Mouse (Mus musculus) heart, postnatal 0 days (tissue): ENCODE data around the gene Arhgap27. TPM values are rescaled to one million over a fixed set of nuclear protein-coding genes. Genes with fewer than 3 reads are reported as not detected.
A peak's percentile ranks its signal among the peaks of the same experiment; 100 is the strongest.

Experiments used
- ATAC-seq: fragments of 200-750 bp; cut with Nextera tagmentation; 2 replicates; pipeline ENCODE4 v1.8.0; 2017; ENCODE audit warnings: low read depth, moderate number of reproducible peaks, moderate library complexity; ENCODE audit not compliant: insufficient read depth
- DNase-seq: peaks from one replicate; pipeline ENCODE4 v3.0.0-alpha.2; 2016; ENCODE audit warnings: low spot score
- H3K27ac ChIP-seq: fragments of 300-500 bp; sonication (generic); 2 replicates; pipeline ENCODE4 v1.5.1; 2014; ENCODE audit warnings: low read depth, mild to moderate bottlenecking
- H3K27me3 ChIP-seq: fragments of 300-500 bp; sonication (generic); 2 replicates; pipeline ENCODE4 v1.6.1; 2014; ENCODE audit warnings: low read length, mixed read lengths; ENCODE audit not compliant: control insufficient read depth, insufficient read depth
- H3K36me3 ChIP-seq: fragments of 300-500 bp; sonication (generic); replicated peaks from 2 replicates; pipeline ENCODE4 v1.6.1; 2014; ENCODE audit warnings: low read length, mixed read lengths; ENCODE audit not compliant: control insufficient read depth, insufficient read depth
- H3K4me1 ChIP-seq: fragments of 300-500 bp; sonication (generic); 2 replicates; pipeline ENCODE4 v1.6.1; 2014; ENCODE audit warnings: antibody characterized with exemption; ENCODE audit not compliant: control insufficient read depth, insufficient read depth
- H3K4me2 ChIP-seq: fragments of 300-500 bp; sonication (generic); 2 replicates; pipeline ENCODE4 v1.6.1; 2014; ENCODE audit warnings: low read depth, mild to moderate bottlenecking, low read length, moderate library complexity
- H3K4me3 ChIP-seq: fragments of 300-500 bp; sonication (generic); 2 replicates; pipeline ENCODE4 v1.5.1; 2014; ENCODE audit warnings: low read depth, low read length
- H3K9ac ChIP-seq: fragments of 300-500 bp; sonication (generic); replicated peaks from 2 replicates; pipeline ENCODE4 v1.6.1; 2014; ENCODE audit warnings: low read depth, low read length, mixed read lengths
- H3K9me3 ChIP-seq: fragments of 300-500 bp; sonication (generic); replicated peaks from 2 replicates; pipeline ENCODE4 v1.6.1; 2016; ENCODE audit warnings: low read length; ENCODE audit not compliant: control insufficient read depth
- CTCF ChIP-seq: IDR thresholded peaks from 2 replicates; pipeline ENCODE4 v1.5.1; 2016; ENCODE audit warnings: antibody characterized with exemption, control low read depth, low read depth
- EP300 ChIP-seq: IDR thresholded peaks from 2 replicates; pipeline ENCODE4 v1.6.1; 2016; ENCODE audit warnings: antibody characterized with exemption, low read depth
- WGBS: fragments of 180-500 bp; shearing (Covaris S2); extraction: QIAGEN DNeasy Blood & Tissue Kit; methylation state at CpG from one replicate; pipeline ENCODE4 v1.1.7; 2014; 5-methylcytosine and 5-hydroxymethylcytosine counted together
- polyA plus RNA-seq: library from polyadenylated mRNA; unstranded; fragments of >200 nt; fragmentation: Nextera tagmentation; extraction: Ambion mirVana; gene quantifications from 2 replicates; pipeline ENCODE4 v1.2.1, GENCODE M21; 2015
- total RNA-seq: library from RNA; depleted of rRNA; stranded (reverse); fragments of >200 nt; gene quantifications from 2 replicates; pipeline ENCODE4 v1.2.3, GENCODE M21; 2014; ENCODE audit warnings: low replicate concordance; rRNA removed

Arhgap27 gene
- total and polyA plus RNA-seq, 2 experiments from 2014 or later: 6.5 to 9.7 TPM

DNA sequence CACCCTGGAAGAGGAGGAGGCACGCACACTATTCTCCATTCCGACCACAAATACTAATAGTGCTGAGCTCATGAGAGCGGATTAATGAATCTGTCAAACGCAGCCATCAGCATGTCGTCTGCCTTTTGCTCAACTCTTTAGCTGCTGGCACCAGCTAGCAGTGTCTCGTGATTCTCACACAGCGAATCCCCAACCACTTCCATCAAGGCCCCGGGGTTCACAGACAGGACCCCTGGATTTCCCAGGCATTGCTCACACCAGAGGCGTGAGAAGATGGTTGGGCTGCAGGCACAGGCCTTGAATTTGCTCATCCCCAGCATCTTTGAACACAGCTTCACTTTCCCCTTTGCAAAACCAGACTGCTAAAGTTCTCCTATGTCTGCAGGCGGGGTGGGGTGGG is 78.2 kb downstream of the Arhgap27 start:
- Histone ChIP-seq H3K9me3 (no peaks in the 10 kb centered on the region), H3K27me3 (no peaks in the 10 kb centered on the region), H3K36me3 (no peaks in the 10 kb centered on the region), H3K4me2 (no peak overlapping the region), H3K27ac (peak overlapping the region; percentile 44; the same call in 1 of the 2 replicates), H3K4me1 (no peaks in the 10 kb centered on the region; the same call in 1 of the 2 replicates), H3K4me3 (no peak overlapping the region), H3K9ac (no peak overlapping the region)
- ATAC-seq (no peak), DNase-seq (no peak)
- TF ChIP-seq CTCF (no peak), EP300 (no peak)
- WGBS: 83% methylated on average over 10 of the region's 10 CpGs

DNA sequence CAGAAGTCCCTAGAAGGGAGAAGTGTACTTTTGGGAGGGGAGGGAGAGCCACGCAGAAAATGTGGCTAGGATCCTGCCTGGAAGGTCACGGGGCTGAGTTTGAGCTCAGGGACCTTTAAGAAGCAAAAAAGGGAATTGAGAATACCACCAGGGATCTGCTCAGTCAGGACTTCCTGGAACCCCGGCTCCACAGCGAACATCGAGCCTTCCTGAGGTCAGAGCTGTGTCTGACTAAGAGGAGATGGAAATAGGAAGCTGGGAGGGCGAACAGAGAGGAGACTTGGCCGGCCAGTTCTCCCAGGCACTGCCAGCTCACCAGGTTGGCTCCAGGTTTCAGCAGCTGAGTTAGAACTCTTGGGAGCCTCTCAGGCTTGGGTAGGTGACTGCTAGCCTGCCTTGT is 81.7 kb downstream of the Arhgap27 start:
- no peak overlapping the region for H3K27ac ChIP-seq
- no peaks in the 10 kb centered on the region for H3K36me3 ChIP-seq
- no peak for TF ChIP-seq EP300
- TF ChIP-seq CTCF: no peak
- H3K4me3 ChIP-seq: no peak overlapping the region
- no peak overlapping the region for H3K4me2 ChIP-seq
- DNase-seq: no peak
- no peak for ATAC-seq
- H3K9me3 ChIP-seq: no peaks in the 10 kb centered on the region
- no peaks in the 10 kb centered on the region; the same call in 1 of the 2 replicates for H3K4me1 ChIP-seq
- WGBS: 40% methylated on average over 7 of the region's 7 CpGs
- H3K9ac ChIP-seq: no peak overlapping the region
- no peaks in the 10 kb centered on the region for H3K27me3 ChIP-seq

Other genes starting within 250 kb of the Arhgap27 start
- gene Hexim1, start 247.5 kb downstream of the Arhgap27 start, total RNA-seq: 9.0 and 11.0 TPM in 2 replicates
- 3.2 and 3.3 TPM in 2 replicates for gene Hexim1, start 247.5 kb downstream of the Arhgap27 start, polyA plus RNA-seq
- gene Hexim2, start 231.3 kb downstream of the Arhgap27 start, total RNA-seq: 1.6 and 1.7 TPM in 2 replicates
- gene Hexim2, start 231.3 kb downstream of the Arhgap27 start, polyA plus RNA-seq: 4.2 and 4.9 TPM in 2 replicates
- 2.2 and 3.4 TPM in 2 replicates for gene Fmnl1, start 192.6 kb downstream of the Arhgap27 start, total RNA-seq
- gene Fmnl1, start 192.6 kb downstream of the Arhgap27 start, polyA plus RNA-seq: 0.91 and 1.1 TPM in 2 replicates
- gene 1700023F06Rik, start 155.1 kb downstream of the Arhgap27 start, total RNA-seq: not detected in 2 replicates
- 0.10 TPM in 1 of 2 replicates, not detected in the other for gene 1700023F06Rik, start 155.1 kb downstream of the Arhgap27 start, polyA plus RNA-seq
- gene Spata32, start 145.3 kb downstream of the Arhgap27 start, total RNA-seq: not detected in 2 replicates
- not detected in 2 replicates for gene Spata32, start 145.3 kb downstream of the Arhgap27 start, polyA plus RNA-seq
- gene Map3k14, start 96.2 kb downstream of the Arhgap27 start, total RNA-seq: 4.4 and 9.4 TPM in 2 replicates
- gene Map3k14, start 96.2 kb downstream of the Arhgap27 start, polyA plus RNA-seq: 1.3 and 1.4 TPM in 2 replicates
- gene Plekhm1, start 49.0 kb upstream of the Arhgap27 start, total RNA-seq: 3.9 and 4.9 TPM in 2 replicates
- 3.4 and 3.5 TPM in 2 replicates for gene Plekhm1, start 49.0 kb upstream of the Arhgap27 start, polyA plus RNA-seq
- gene Lrrc37a, start 140.9 kb upstream of the Arhgap27 start, total RNA-seq: not detected in 2 replicates
- not detected in 2 replicates for gene Lrrc37a, start 140.9 kb upstream of the Arhgap27 start, polyA plus RNA-seq